11 mouse cellular contexts compared by ENCODE assay signal in genomic region chr19:17256388-17256787, GRCm38 (mm10).
DNase-seq lines count a peak whose midpoint lies in the region; ATAC-seq and TF ChIP-seq lines count a peak whose summit lies in the region.
"Had no signal": no experiment of that assay in that cellular context is flagged by ENCODE, and none has a peak within 500 bp of the region (broad histone marks: within the 10 kb centered on the region; RNA-seq: fewer than 3 reads in every experiment).

No protein-coding gene starts in this region.

- H3K4me2 ChIP-seq in midbrain, embryonic 11.5 days, result no peak overlapping the region
- H3K4me2 ChIP-seq in midbrain, embryonic 14.5 days (ENCODE audit: low read length), result no peak overlapping the region
- H3K4me2 ChIP-seq in liver, embryonic 12.5 days, result no peak overlapping the region
- H3K4me2 ChIP-seq in hindbrain, postnatal 0 days (ENCODE audit: low read depth, low read length), result no peak overlapping the region
- H3K4me2 ChIP-seq: embryonic facial prominence, embryonic 12.5 days; midbrain, embryonic 15.5 days had no signal

- WGBS in midbrain, embryonic 11.5 days, result 78% methylated on average over 8 of the region's 8 CpGs
- 69% methylated on average over 8 of the region's 8 CpGs for WGBS in midbrain, embryonic 14.5 days
- WGBS in liver, embryonic 12.5 days (ENCODE audit: insufficient replicate concordance), result 55% methylated on average over 8 of the region's 8 CpGs
- 75% methylated on average over 8 of the region's 8 CpGs for WGBS in hindbrain, postnatal 0 days

- no peak overlapping the region for H3K27ac ChIP-seq in midbrain, embryonic 11.5 days (ENCODE audit: low read depth, low read length)
- no peak overlapping the region for H3K27ac ChIP-seq in midbrain, embryonic 14.5 days (replicated peaks; ENCODE audit: low read depth, low read length)
- H3K27ac ChIP-seq in liver, embryonic 12.5 days, result no peak overlapping the region
- no peak overlapping the region for H3K27ac ChIP-seq in hindbrain, postnatal 0 days
- H3K27ac ChIP-seq: embryonic facial prominence, embryonic 12.5 days; heart, embryonic 10.5 days; midbrain, embryonic 15.5 days had no signal

- H3K9ac ChIP-seq in midbrain, embryonic 11.5 days (ENCODE audit: low read length), result no peak overlapping the region
- no peak overlapping the region for H3K9ac ChIP-seq in midbrain, embryonic 14.5 days (replicated peaks; ENCODE audit: low read length)
- H3K9ac ChIP-seq in liver, embryonic 12.5 days, result no peak overlapping the region
- no peak overlapping the region for H3K9ac ChIP-seq in hindbrain, postnatal 0 days (replicated peaks; ENCODE audit: low read length)
- H3K9ac ChIP-seq: embryonic facial prominence, embryonic 12.5 days; midbrain, embryonic 15.5 days had no signal

- H3K4me3 ChIP-seq in midbrain, embryonic 11.5 days (ENCODE audit: low read depth, low read length), result no peak overlapping the region
- H3K4me3 ChIP-seq in midbrain, embryonic 14.5 days (replicated peaks; ENCODE audit: low read depth, low read length), result no peak overlapping the region
- no peak overlapping the region for H3K4me3 ChIP-seq in liver, embryonic 12.5 days
- H3K4me3 ChIP-seq in hindbrain, postnatal 0 days (ENCODE audit: low read length), result no peak overlapping the region
- H3K4me3 ChIP-seq: embryonic facial prominence, embryonic 12.5 days; heart, embryonic 10.5 days; midbrain, embryonic 15.5 days had no signal

- POLR2A ChIA-PET in Patski (lab: Charles Lee), result interaction anchor here (1.3 kb wide), 1 partner anchor 12 kb away, joined by 3 read pairs; no protein-coding TSS in a partner anchor

- CTCF ChIA-PET in Patski (lab: Charles Lee), result interaction anchor here (0.7 to 4.7 kb wide), 10 partner anchors 9 to 132 kb away, joined by 3 to 21 read pairs (median 3); no protein-coding TSS in a partner anchor

- no peaks in the 10 kb centered on the region for H3K9me3 ChIP-seq in midbrain, embryonic 11.5 days (ENCODE audit: control insufficient read depth, low read length)
- H3K9me3 ChIP-seq in midbrain, embryonic 14.5 days (ENCODE audit: control insufficient read depth, low read length), result no peaks in the 10 kb centered on the region
- H3K9me3 ChIP-seq in liver, embryonic 12.5 days (replicated peaks), result no peaks in the 10 kb centered on the region
- no peaks in the 10 kb centered on the region for H3K9me3 ChIP-seq in hindbrain, postnatal 0 days (ENCODE audit: low read length)
- H3K9me3 ChIP-seq: embryonic facial prominence, embryonic 12.5 days; heart, embryonic 10.5 days; midbrain, embryonic 15.5 days had no signal

- DNase-seq in midbrain, embryonic 11.5 days (ENCODE audit: low spot score, missing footprints), result no peak
- DNase-seq in midbrain, embryonic 14.5 days, result no peak
- DNase-seq in Patski (ENCODE audit: low read depth, low spot score), result no peak
- peak; percentile 67 to 70 for DNase-seq in spleen, postnatal 36 days (ENCODE audit: low spot score in 2 of 2)
- no peak for DNase-seq in hindbrain, postnatal 0 days (ENCODE audit: low spot score)
- DNase-seq in cerebellum, adult 11-12 months, result no peak
- no peak for DNase-seq in frontal cortex, adult 2 months (ENCODE audit: extremely low spot score in 1 of 2, low spot score in 1 of 2)

- no peaks in the 10 kb centered on the region; the same call in 1 of the 2 replicates for H3K27me3 ChIP-seq in midbrain, embryonic 11.5 days (ENCODE audit: control insufficient read depth, insufficient read depth, low read length)
- no peaks in the 10 kb centered on the region for H3K27me3 ChIP-seq in midbrain, embryonic 14.5 days (ENCODE audit: control insufficient read depth, insufficient read depth, low read length)
- H3K27me3 ChIP-seq in Patski, result no peaks in the 10 kb centered on the region
- H3K27me3 ChIP-seq in liver, embryonic 12.5 days (replicated peaks), result no peaks in the 10 kb centered on the region
- H3K27me3 ChIP-seq in hindbrain, postnatal 0 days (ENCODE audit: insufficient read depth, low read length), result no peaks in the 10 kb centered on the region
- H3K27me3 ChIP-seq: embryonic facial prominence, embryonic 12.5 days; midbrain, embryonic 15.5 days had no signal

- H3K4me1 ChIP-seq in midbrain, embryonic 11.5 days (ENCODE audit: control insufficient read depth, insufficient read depth, low read length), result no peaks in the 10 kb centered on the region
- H3K4me1 ChIP-seq in midbrain, embryonic 14.5 days (ENCODE audit: control insufficient read depth, insufficient read depth, low read length), result no peaks in the 10 kb centered on the region
- H3K4me1 ChIP-seq in liver, embryonic 12.5 days, result no peaks in the 10 kb centered on the region
- no peaks in the 10 kb centered on the region for H3K4me1 ChIP-seq in hindbrain, postnatal 0 days (ENCODE audit: insufficient read depth, low read length)
- H3K4me1 ChIP-seq: embryonic facial prominence, embryonic 12.5 days; midbrain, embryonic 15.5 days had no signal

- in situ Hi-C loops in Patski (cut with MboI; ENCODE audit: low pct_unique_long_range_greater_than_20kb), result no loop called here

- H3K36me3 ChIP-seq in midbrain, embryonic 11.5 days (ENCODE audit: control insufficient read depth, insufficient read depth, low read length), result no peaks in the 10 kb centered on the region
- H3K36me3 ChIP-seq in midbrain, embryonic 14.5 days (ENCODE audit: control insufficient read depth, insufficient read depth, low read length), result no peaks in the 10 kb centered on the region
- H3K36me3 ChIP-seq in liver, embryonic 12.5 days, result no peaks in the 10 kb centered on the region
- H3K36me3 ChIP-seq in hindbrain, postnatal 0 days (ENCODE audit: insufficient read depth, low read length), result no peaks in the 10 kb centered on the region
- H3K36me3 ChIP-seq: embryonic facial prominence, embryonic 12.5 days; heart, embryonic 10.5 days; midbrain, embryonic 15.5 days had no signal

- ATAC-seq in midbrain, embryonic 11.5 days (ENCODE audit: low FRiP score), result peak; percentile 46; the same call in 1 of the 2 replicates
- no peak for ATAC-seq in midbrain, embryonic 14.5 days (ENCODE audit: low FRiP score, low TSS enrichment)
- ATAC-seq in Patski, result peak; percentile 64
- ATAC-seq in liver, embryonic 12.5 days, result peak; percentile 47; the same call in 1 of the 2 replicates
- no peak for ATAC-seq in hindbrain, postnatal 0 days
- ATAC-seq: midbrain, embryonic 15.5 days had no signal

- TF ChIP-seq CTCF in Patski (IDR thresholded peaks at IDR 0.05), result no peak
- no peak for TF ChIP-seq CTCF in hindbrain, postnatal 0 days (IDR thresholded peaks at IDR 0.05; ENCODE audit: low read depth)

Comparison
In these comparisons a context has a peak if more than half of its experiments do, and no peak if none do; other contexts are left out.
1. ATAC-seq: peak in midbrain, embryonic 11.5 days (single experiment), Patski (single experiment) and liver, embryonic 12.5 days (single experiment); none in midbrain, embryonic 14.5 days (single experiment) and hindbrain, postnatal 0 days (single experiment).
2. DNase-seq: peak in spleen, postnatal 36 days (2 of 2); none in midbrain, embryonic 11.5 days (single experiment), midbrain, embryonic 14.5 days (single experiment), Patski (single experiment), hindbrain, postnatal 0 days (single experiment), cerebellum, adult 11-12 months (single experiment) and frontal cortex, adult 2 months (0 of 2).